Comparison of ENCODE assay signal across 8 mouse cellular contexts in genomic region chr15:97781961-97782748, GRCm38 (mm10). TPM values are rescaled to one million over a fixed set of nuclear protein-coding genes. Genes with fewer than 3 reads are reported as not detected.
DNase-seq lines count a peak whose midpoint lies in the region; ATAC-seq and TF ChIP-seq lines count a peak whose summit lies in the region.

No protein-coding gene starts in this region.

- WGBS in kidney, postnatal 0 days: 14% methylated on average over 24 of the region's 24 CpGs
- 7% methylated on average over 24 of the region's 24 CpGs for WGBS in neural tube, embryonic 11.5 days
- 85% methylated on average over 24 of the region's 24 CpGs for WGBS in thymus, adult 2 months

- peaks cover 33% of the 10 kb centered on the region for H3K4me1 ChIP-seq in G1E (ENCODE audit: insufficient read depth, low read depth, low read length)
- H3K4me1 ChIP-seq in kidney, postnatal 0 days (replicated peaks; ENCODE audit: insufficient read depth, low read length): peaks cover 35% of the 10 kb centered on the region
- peaks cover 9% of the 10 kb centered on the region; the same call in 1 of the 2 replicates for H3K4me1 ChIP-seq in neural tube, embryonic 11.5 days (ENCODE audit: control insufficient read depth, insufficient read depth, low read length)
- H3K4me1 ChIP-seq in thymus, adult 2 months (replicated peaks; ENCODE audit: control insufficient read depth, insufficient read depth, low read length): peaks cover 33% of the 10 kb centered on the region

- H3K4me2 ChIP-seq in kidney, postnatal 0 days (ENCODE audit: low read length): peak overlapping the region; percentile 32
- H3K4me2 ChIP-seq in neural tube, embryonic 11.5 days (ENCODE audit: low read depth): peak overlapping the region; percentile 31

- no peak for TF ChIP-seq CTCF in G1E (IDR thresholded peaks at IDR 0.05; ENCODE audit: low read depth, low read length)
- TF ChIP-seq CTCF in kidney, postnatal 0 days (IDR thresholded peaks at IDR 0.05; ENCODE audit: low read depth): no peak
- TF ChIP-seq CTCF in thymus, adult 2 months (IDR thresholded peaks at IDR 0.05; ENCODE audit: borderline replicate concordance, control insufficient read depth, extremely low read depth, insufficient read depth, low read length, poor library complexity): no peak

- no peaks in the 10 kb centered on the region for H3K9me3 ChIP-seq in G1E (replicated peaks)
- H3K9me3 ChIP-seq in kidney, postnatal 0 days (replicated peaks; ENCODE audit: low read length): no peaks in the 10 kb centered on the region
- H3K9me3 ChIP-seq in neural tube, embryonic 11.5 days (ENCODE audit: control insufficient read depth, low read length): no peaks in the 10 kb centered on the region

- H3K27me3 ChIP-seq in G1E (ENCODE audit: insufficient read depth, low read length): peaks cover 8% of the 10 kb centered on the region; the same call in 1 of the 2 replicates
- H3K27me3 ChIP-seq in kidney, postnatal 0 days (ENCODE audit: insufficient read depth, low read length): no peaks in the 10 kb centered on the region
- H3K27me3 ChIP-seq in neural tube, embryonic 11.5 days (ENCODE audit: control insufficient read depth, insufficient read depth, low read length): no peaks in the 10 kb centered on the region
- no peaks in the 10 kb centered on the region for H3K27me3 ChIP-seq in thymus, adult 2 months (ENCODE audit: control insufficient read depth, insufficient read depth, low read length)

- no peak overlapping the region for H3K9ac ChIP-seq in kidney, postnatal 0 days (ENCODE audit: low read depth, low read length)
- H3K9ac ChIP-seq in neural tube, embryonic 11.5 days (ENCODE audit: low read length): no peak overlapping the region

- peak overlapping the region; percentile 71 for H3K27ac ChIP-seq in kidney, postnatal 0 days
- no peak overlapping the region for H3K27ac ChIP-seq in neural tube, embryonic 11.5 days (ENCODE audit: low read depth, low read length)
- H3K27ac ChIP-seq in thymus, adult 2 months (ENCODE audit: control insufficient read depth, insufficient read depth, low read length): no peak overlapping the region

- H3K4me3 ChIP-seq in G1E (ENCODE audit: low read depth, low read length): peak overlapping the region; percentile 34; the same call in 1 of the 2 replicates
- no peak overlapping the region for H3K4me3 ChIP-seq in kidney, postnatal 0 days (replicated peaks; ENCODE audit: low read depth, low read length)
- peak overlapping the region; percentile 15; the same call in 1 of the 2 replicates for H3K4me3 ChIP-seq in neural tube, embryonic 11.5 days (ENCODE audit: low read depth, low read length)
- H3K4me3 ChIP-seq in thymus, adult 2 months (ENCODE audit: control insufficient read depth, insufficient read depth, low read length): no peak overlapping the region

- peak; percentile 81 for DNase-seq in 3T3-L1 (ENCODE audit: low read depth, low spot score)
- no peak for DNase-seq in G1E (ENCODE audit: low spot score)
- DNase-seq in gastrocnemius, postnatal 25 days: peak; percentile 59
- DNase-seq in kidney, postnatal 0 days (ENCODE audit: low spot score): peak; percentile 93
- DNase-seq in neural tube, embryonic 11.5 days (ENCODE audit: low spot score): peak; percentile 52
- DNase-seq in B cell, adult 2 months: no peak
- no peak for DNase-seq in thymus, adult 2 months
- DNase-seq in urinary bladder, postnatal 14 days (ENCODE audit: low spot score): no peak

- H3K36me3 ChIP-seq in G1E (replicated peaks): peaks cover 16% of the 10 kb centered on the region
- no peaks in the 10 kb centered on the region for H3K36me3 ChIP-seq in kidney, postnatal 0 days (ENCODE audit: insufficient read depth, low read length)
- H3K36me3 ChIP-seq in neural tube, embryonic 11.5 days (ENCODE audit: control insufficient read depth, insufficient read depth, low read length): no peaks in the 10 kb centered on the region
- H3K36me3 ChIP-seq in thymus, adult 2 months (ENCODE audit: control insufficient read depth, insufficient read depth, low read length): no peaks in the 10 kb centered on the region

- TF ChIP-seq POLR2A in thymus, adult 2 months (IDR thresholded peaks at IDR 0.05; ENCODE audit: control insufficient read depth, extremely low read depth, insufficient read depth, low read length, poor library complexity): no peak

- no peak for ATAC-seq in G1E (ENCODE audit: extremely low read depth, insufficient number of reproducible peaks, low FRiP score, poor library complexity, severe bottlenecking)
- ATAC-seq in kidney, postnatal 0 days (replicated peaks; ENCODE audit: low FRiP score, low read depth): peak; percentile 1; the same call in 1 of the 2 replicates
- ATAC-seq in neural tube, embryonic 11.5 days (ENCODE audit: insufficient read depth, low FRiP score, low TSS enrichment): no peak

RNA-seq across cellular contexts. Expression of gene Slc48a1, which starts 3.8 kb away (rescaled TPM):
- total RNA-seq in G1E (2014; fragmentation: Nextera tagmentation) (210 and 256 TPM in 2 replicates), G1E (2017) (108 and 116 TPM in 2 replicates)
- 113 and 125 TPM in 2 replicates for polyA plus RNA-seq in G1E (2012)
- total RNA-seq in gastrocnemius, postnatal 25 days (2021): 10 to 100 TPM; 44.7 to 47.2 TPM
- polyA plus RNA-seq in kidney, postnatal 0 days (2015; fragmentation: Nextera tagmentation; extraction: Ambion mirVana): 86.9 and 108 TPM in 2 replicates
- 29.2 and 29.3 TPM in 2 replicates for polyA plus RNA-seq in neural tube, embryonic 11.5 days (2014; fragmentation: Nextera tagmentation; extraction: Ambion mirVana)
- 62.1 and 62.8 TPM in 2 replicates for polyA plus RNA-seq in thymus, adult 2 months (2012; rRNA removed)

RNA-seq across cellular contexts. Expression of gene Rapgef3, which starts 14.4 kb away (rescaled TPM):
- total RNA-seq in G1E (2014; fragmentation: Nextera tagmentation) (not detected in 2 replicates), G1E (2017) (under 0.01 and 0.05 TPM in 2 replicates)
- polyA plus RNA-seq in G1E (2012): 0.23 and 0.25 TPM in 2 replicates
- 1 to 10 TPM; 3.7 to 8.1 TPM for total RNA-seq in gastrocnemius, postnatal 25 days (2021)
- 27.5 and 29.2 TPM in 2 replicates for polyA plus RNA-seq in kidney, postnatal 0 days (2015; fragmentation: Nextera tagmentation; extraction: Ambion mirVana)
- 3.5 and 6.0 TPM in 2 replicates for polyA plus RNA-seq in neural tube, embryonic 11.5 days (2014; fragmentation: Nextera tagmentation; extraction: Ambion mirVana)
- 276 and 278 TPM in 2 replicates for polyA plus RNA-seq in thymus, adult 2 months (2012; rRNA removed)

RNA-seq across cellular contexts. Expression of gene Endou, which starts 51.0 kb away (rescaled TPM):
- total RNA-seq in G1E (2014; fragmentation: Nextera tagmentation) (not detected in 2 replicates), G1E (2017) (0.05 and 0.17 TPM in 2 replicates)
- not detected in 2 replicates for polyA plus RNA-seq in G1E (2012)
- total RNA-seq in gastrocnemius, postnatal 25 days (2021): under 1 TPM; 0.36 to 0.91 TPM
- polyA plus RNA-seq in kidney, postnatal 0 days (2015; fragmentation: Nextera tagmentation; extraction: Ambion mirVana): 1.5 and 2.2 TPM in 2 replicates
- 0.20 and 0.32 TPM in 2 replicates for polyA plus RNA-seq in neural tube, embryonic 11.5 days (2014; fragmentation: Nextera tagmentation; extraction: Ambion mirVana)
- 276 and 294 TPM in 2 replicates for polyA plus RNA-seq in thymus, adult 2 months (2012; rRNA removed)

Comparison
In these comparisons a context has a peak if more than half of its experiments do, and no peak if none do; other contexts are left out.
1. DNase-seq: peak in 3T3-L1 (single experiment), gastrocnemius, postnatal 25 days (single experiment), kidney, postnatal 0 days (single experiment) and neural tube, embryonic 11.5 days (single experiment); none in G1E (single experiment), B cell, adult 2 months (0 of 2), thymus, adult 2 months (single experiment) and urinary bladder, postnatal 14 days (single experiment).
2. H3K4me3 ChIP-seq: peak in G1E (single experiment) and neural tube, embryonic 11.5 days (single experiment); none in kidney, postnatal 0 days (single experiment) and thymus, adult 2 months (single experiment).
3. RNA of gene Endou, which starts 51.0 kb away (polyA plus RNA-seq): 276 to 294 TPM in thymus, adult 2 months; 1.5 to 2.2 TPM in kidney, postnatal 0 days, 0.20 to 0.32 TPM in neural tube, embryonic 11.5 days and not detected in G1E; every median in the first group is over 10 times any median in the second.